Mouse (Mus musculus) 3T3-L1 (cell line): ENCODE measurements at regions not wholly inside any gene's neighbourhood (a gene's known extent, or its start where the extent isn't known, plus 50 kb on each side); places are given as distances from the start of the nearest gene placed in this dataset.

Experiments used
- DNase-seq: peaks from one replicate; pipeline ENCODE4 v3.0.0-alpha.2; 2015; ENCODE audit warnings: low read depth, low spot score

- no peak for DNase-seq
These were observed 58.6 kb upstream of the Dbx2 start for GRCm38 (mm10) chr15:95714408-95714807.

- no peak for DNase-seq
These were observed 60.2 kb upstream of the Dbx2 start for GRCm38 (mm10) chr15:95715941-95716340.

- DNase-seq: peak; percentile 21
These were observed 66.9 kb upstream of the Ano6 start for GRCm38 (mm10) chr15:95723699-95724098.

GRCm38 (mm10) chr15:95725866-95726265, 64.8 kb upstream of the Ano6 start:
- DNase-seq: peak; percentile 72

- no peak for DNase-seq
These were observed 64.1 kb upstream of the Ano6 start for GRCm38 (mm10) chr15:95726516-95726915.

- no peak for DNase-seq
These were observed 54.9 kb upstream of the Ano6 start for GRCm38 (mm10) chr15:95735746-95736145.
